Mouse (Mus musculus): ENCODE measurements around the gene Wsb1. TPM values are rescaled to one million over a fixed set of nuclear protein-coding genes. Genes with fewer than 3 reads are reported as not detected.

Wsb1 gene
- total and polyA plus RNA-seq, 2 experiments from 2014 or later, result 227 to 230 TPM

DNA sequence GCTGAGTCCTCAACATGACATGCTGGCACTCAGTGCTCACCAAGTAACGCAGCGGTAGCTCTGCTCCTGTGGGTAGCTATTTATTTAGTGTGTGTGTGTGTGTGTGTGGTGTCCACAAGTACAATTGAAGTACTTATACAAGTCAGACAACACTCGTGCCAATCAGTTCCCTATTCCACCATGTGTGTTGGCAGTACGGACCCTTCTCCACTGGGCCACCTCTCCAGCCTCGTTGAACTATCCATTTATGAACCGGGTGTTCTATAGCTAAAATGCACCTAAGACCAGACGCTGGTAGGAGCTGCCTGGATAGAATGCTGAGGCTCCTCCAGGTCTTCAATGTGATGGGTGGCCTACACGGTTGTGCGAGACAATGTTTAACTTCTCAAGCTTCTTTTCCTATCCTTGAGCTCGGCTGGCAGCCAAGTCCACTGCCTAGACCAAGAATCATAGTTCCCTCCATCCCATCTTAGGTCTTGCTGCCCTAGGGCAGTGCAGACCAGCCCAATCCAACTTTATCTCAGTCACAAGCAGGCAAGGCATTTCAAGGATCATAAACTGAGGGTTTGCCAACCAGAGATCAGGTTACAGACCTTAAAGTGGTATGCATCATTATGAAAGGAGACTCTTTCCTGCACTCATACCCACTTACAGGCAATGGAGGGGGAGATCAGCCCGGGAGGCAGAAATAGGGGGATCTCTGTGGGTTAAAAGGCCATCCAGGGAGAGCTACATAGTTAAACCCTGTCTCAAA is 16.6 kb downstream of the Wsb1 start:
- Histone ChIP-seq H3K4me1 (ENCODE audit: insufficient read depth, low read length) (no peaks in the 10 kb centered on the region), H3K4me2 (ENCODE audit: low read depth, low read length, poor library complexity, severe bottlenecking) (no peak overlapping the region), H3K27me3 (ENCODE audit: insufficient read depth, low read length) (no peaks in the 10 kb centered on the region), H3K27ac (ENCODE audit: low read depth, low read length) (peak overlapping the region; percentile 19; the same call in 1 of the 2 replicates), H3K9ac (replicated peaks; ENCODE audit: low read length, poor library complexity, severe bottlenecking) (no peak overlapping the region), H3K9me3 (ENCODE audit: low read length) (no peaks in the 10 kb centered on the region), H3K4me3 (ENCODE audit: low read depth, low read length) (no peak overlapping the region), H3K36me3 (ENCODE audit: insufficient read depth, low read length) (peaks cover 37% of the 10 kb centered on the region)
- ATAC-seq (ENCODE audit: low FRiP score) (no peak), DNase-seq (ENCODE audit: low spot score) (peak; percentile 12)
- no peak for TF ChIP-seq CTCF (IDR thresholded peaks at IDR 0.05)
- WGBS, result 88% methylated on average over 11 of the region's 11 CpGs

GRCm38 (mm10) chr11:79230251-79230570 is 24.3 kb downstream of the Wsb1 start:
- no peak for DNase-seq (ENCODE audit: low spot score)
- H3K9me3 ChIP-seq (ENCODE audit: low read length), result no peaks in the 10 kb centered on the region
- H3K27ac ChIP-seq (ENCODE audit: low read depth, low read length), result no peak overlapping the region
- H3K27me3 ChIP-seq (ENCODE audit: insufficient read depth, low read length), result no peaks in the 10 kb centered on the region
- H3K4me3 ChIP-seq (ENCODE audit: low read depth, low read length), result no peak overlapping the region
- no peaks in the 10 kb centered on the region for H3K4me1 ChIP-seq (ENCODE audit: insufficient read depth, low read length)
- ATAC-seq (ENCODE audit: low FRiP score), result no peak
- no peak overlapping the region for H3K9ac ChIP-seq (replicated peaks; ENCODE audit: low read length, poor library complexity, severe bottlenecking)
- no peak for TF ChIP-seq CTCF (IDR thresholded peaks at IDR 0.05)
- H3K36me3 ChIP-seq (ENCODE audit: insufficient read depth, low read length), result no peaks in the 10 kb centered on the region
- no peak overlapping the region for H3K4me2 ChIP-seq (ENCODE audit: low read depth, low read length, poor library complexity, severe bottlenecking)
- WGBS, result 90% methylated on average over 13 of the region's 13 CpGs

DNA sequence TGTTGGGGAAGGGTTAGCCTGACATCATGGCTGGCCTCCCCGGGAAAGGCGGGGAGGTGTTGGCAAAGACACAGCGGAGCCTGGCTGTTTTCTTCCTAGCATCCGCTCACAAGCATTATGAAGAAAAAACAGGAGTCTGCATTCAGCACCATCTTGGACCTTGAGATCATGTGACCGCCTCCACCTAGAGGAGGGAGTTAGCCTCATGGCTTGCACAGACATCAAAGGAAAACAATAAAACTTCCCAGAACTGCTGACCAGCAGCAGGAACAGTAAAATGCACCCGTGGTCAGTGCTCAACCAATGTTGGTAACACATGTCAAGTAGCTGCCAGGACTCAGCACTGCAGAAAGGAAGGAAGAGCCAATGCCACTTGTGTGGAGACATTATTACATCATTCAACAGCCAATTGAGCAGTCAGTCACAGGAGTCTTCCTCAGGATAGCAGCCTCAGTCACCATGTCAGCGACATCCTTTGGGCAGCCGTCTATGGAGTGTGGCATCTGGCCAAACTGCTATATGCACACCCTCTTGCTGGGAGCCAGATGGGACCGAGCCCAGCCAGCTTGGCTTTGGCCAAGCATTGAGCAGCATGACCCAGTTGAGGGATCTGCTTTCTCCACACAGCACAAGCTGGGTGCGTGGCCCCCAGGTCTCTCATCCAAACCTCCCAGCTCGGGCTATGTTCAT is 24.8 kb downstream of the Wsb1 start:
- Histone ChIP-seq H3K4me3 (ENCODE audit: low read depth, low read length) (no peak overlapping the region), H3K9me3 (ENCODE audit: low read length) (no peaks in the 10 kb centered on the region), H3K36me3 (ENCODE audit: insufficient read depth, low read length) (no peaks in the 10 kb centered on the region), H3K9ac (replicated peaks; ENCODE audit: low read length, poor library complexity, severe bottlenecking) (no peak overlapping the region), H3K27ac (ENCODE audit: low read depth, low read length) (no peak overlapping the region), H3K4me1 (ENCODE audit: insufficient read depth, low read length) (no peaks in the 10 kb centered on the region), H3K4me2 (ENCODE audit: low read depth, low read length, poor library complexity, severe bottlenecking) (no peak overlapping the region), H3K27me3 (ENCODE audit: insufficient read depth, low read length) (no peaks in the 10 kb centered on the region)
- DNase-seq (ENCODE audit: low spot score) (peak; percentile 80), ATAC-seq (ENCODE audit: low FRiP score) (peak; percentile 52; the same call in 1 of the 2 replicates)
- 79% methylated on average over 11 of the region's 11 CpGs for WGBS
- no peak for TF ChIP-seq CTCF (IDR thresholded peaks at IDR 0.05)

DNA sequence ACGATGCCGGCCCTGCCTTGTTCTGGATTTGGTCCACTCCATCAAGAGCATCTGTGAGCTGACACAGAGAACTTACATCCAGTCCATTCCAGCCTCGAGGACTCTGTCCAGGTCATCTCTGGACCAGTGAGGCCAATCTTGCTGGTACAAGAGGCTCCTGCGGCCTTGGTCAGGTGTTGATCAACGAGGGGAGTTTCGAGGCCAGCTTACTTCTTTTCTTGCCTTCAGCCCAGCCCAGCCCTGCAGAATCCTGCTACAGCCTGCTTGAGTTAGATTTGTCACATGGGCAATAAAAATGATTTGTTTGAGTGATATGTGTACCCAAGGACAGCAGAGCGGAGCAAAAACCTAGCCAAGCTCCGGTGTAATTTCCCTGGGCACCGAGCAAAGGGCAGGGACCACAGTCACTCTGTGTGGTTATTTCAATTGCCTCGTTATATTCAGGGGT is 25.4 kb downstream of the Wsb1 start:
- ATAC-seq (ENCODE audit: low FRiP score), result no peak
- H3K4me1 ChIP-seq (ENCODE audit: insufficient read depth, low read length), result no peaks in the 10 kb centered on the region
- H3K27ac ChIP-seq (ENCODE audit: low read depth, low read length), result no peak overlapping the region
- no peak for DNase-seq (ENCODE audit: low spot score)
- WGBS, result 83% methylated on average over 10 of the region's 10 CpGs
- H3K4me3 ChIP-seq (ENCODE audit: low read depth, low read length), result no peak overlapping the region
- H3K36me3 ChIP-seq (ENCODE audit: insufficient read depth, low read length), result no peaks in the 10 kb centered on the region
- no peak overlapping the region for H3K4me2 ChIP-seq (ENCODE audit: low read depth, low read length, poor library complexity, severe bottlenecking)
- H3K27me3 ChIP-seq (ENCODE audit: insufficient read depth, low read length), result no peaks in the 10 kb centered on the region
- TF ChIP-seq CTCF (IDR thresholded peaks at IDR 0.05), result no peak
- no peak overlapping the region for H3K9ac ChIP-seq (replicated peaks; ENCODE audit: low read length, poor library complexity, severe bottlenecking)
- H3K9me3 ChIP-seq (ENCODE audit: low read length), result no peaks in the 10 kb centered on the region

GRCm38 (mm10) chr11:79228089-79228488 is 26.4 kb downstream of the Wsb1 start:
- no peak overlapping the region for H3K9ac ChIP-seq (replicated peaks; ENCODE audit: low read length, poor library complexity, severe bottlenecking)
- H3K36me3 ChIP-seq (ENCODE audit: insufficient read depth, low read length), result no peaks in the 10 kb centered on the region
- H3K4me3 ChIP-seq (ENCODE audit: low read depth, low read length), result no peak overlapping the region
- WGBS, result 71% methylated on average over 2 of the region's 2 CpGs
- no peak overlapping the region for H3K27ac ChIP-seq (ENCODE audit: low read depth, low read length)
- DNase-seq (ENCODE audit: low spot score) (no peak), ATAC-seq (ENCODE audit: low FRiP score) (no peak)
- H3K4me1 ChIP-seq (ENCODE audit: insufficient read depth, low read length), result no peaks in the 10 kb centered on the region
- no peaks in the 10 kb centered on the region for H3K27me3 ChIP-seq (ENCODE audit: insufficient read depth, low read length)
- H3K9me3 ChIP-seq (ENCODE audit: low read length), result no peaks in the 10 kb centered on the region
- no peak for TF ChIP-seq CTCF (IDR thresholded peaks at IDR 0.05)
- no peak overlapping the region for H3K4me2 ChIP-seq (ENCODE audit: low read depth, low read length, poor library complexity, severe bottlenecking)

All from midbrain, postnatal 0 days (tissue).